Mouse (Mus musculus) testis, adult 2 months (tissue): ENCODE measurements around the gene Hs6st1.

Experiments used
- CTCF ChIP-seq: fragments of 200-500 bp; IDR thresholded peaks from 2 replicates; pipeline ENCODE4 v1.5.1; 2012; ENCODE audit warnings: low read depth, mild to moderate bottlenecking, inconsistent platforms, low read length, moderate library complexity; ENCODE audit not compliant: control insufficient read depth, insufficient read depth, insufficient replicate concordance
- POLR2A ChIP-seq: fragments of 200-500 bp; IDR thresholded peaks from 2 replicates; pipeline ENCODE4 v1.6.1; 2012; ENCODE audit warnings: low read depth, mild to moderate bottlenecking, inconsistent platforms, low read length, moderate library complexity; ENCODE audit not compliant: control insufficient read depth

GRCm38 (mm10) chr1:36100371-36100770 is 32.2 kb downstream of the Hs6st1 start:
- TF ChIP-seq POLR2A = no peak
- no peak for TF ChIP-seq CTCF
